Mouse (Mus musculus) liver, embryonic 14.5 days (tissue): Measurements from ENCODE around the gene Tmem169.

ENCODE experiments used
- CTCF ChIP-seq: IDR thresholded peaks from 2 replicates; pipeline ENCODE4 v1.5.1; 2016; ENCODE audit warnings: antibody characterized with exemption, low read depth, control low read depth
- EP300 ChIP-seq: IDR thresholded peaks from 2 replicates; pipeline ENCODE4 v1.6.1; 2016; ENCODE audit warnings: antibody characterized with exemption, low read depth

DNA sequence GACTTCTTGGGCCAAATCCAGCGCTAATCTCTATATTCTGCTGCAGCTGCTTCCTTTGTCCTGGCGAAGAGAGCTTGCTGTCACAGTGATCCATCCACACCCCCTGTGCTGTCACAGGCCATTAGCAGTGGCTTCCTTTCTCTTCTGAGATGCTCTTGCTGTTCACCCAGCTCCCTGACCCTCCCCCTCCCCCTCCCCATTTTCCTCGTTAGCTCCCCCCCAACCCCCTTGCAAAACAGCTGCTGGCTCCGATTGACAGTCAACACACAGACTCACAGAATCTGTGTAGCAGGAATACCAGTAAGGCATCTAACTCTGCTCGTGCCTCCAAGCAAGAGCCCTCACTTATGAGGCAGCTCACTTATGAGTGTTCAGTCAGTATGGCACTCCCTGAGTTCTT lies 2.7 kb downstream of the Tmem169 start:
- TF ChIP-seq CTCF (no peak), EP300 (no peak)
